Mouse (Mus musculus): ENCODE data around the gene Faf1.

Gene Faf1

GRCm38 (mm10) chr4:109979461-109980320 lies 303.3 kb downstream of the Faf1 start:
- no peak for DNase-seq (ENCODE audit: low read depth)

GRCm38 (mm10) chr4:109980321-109981082 lies 304.1 kb downstream of the Faf1 start:
- no peak for DNase-seq (ENCODE audit: low read depth)

- no peak for DNase-seq (ENCODE audit: low read depth)
Observed at GRCm38 (mm10) chr4:109981083-109981870, 304.9 kb downstream of the Faf1 start.

GRCm38 (mm10) chr4:109981871-109982680 lies 305.7 kb downstream of the Faf1 start:
- no peak for DNase-seq (ENCODE audit: low read depth)

- no peak for DNase-seq (ENCODE audit: low read depth)
Observed at GRCm38 (mm10) chr4:109982681-109983265, 306.4 kb downstream of the Faf1 start.

GRCm38 (mm10) chr4:109983281-109984001 lies 307.1 kb downstream of the Faf1 start:
- DNase-seq (ENCODE audit: low read depth) = no peak

- no peak for DNase-seq (ENCODE audit: low read depth)
Observed at GRCm38 (mm10) chr4:109984011-109984411, 307.6 kb downstream of the Faf1 start.

- no peak for DNase-seq (ENCODE audit: low read depth)
Observed at GRCm38 (mm10) chr4:109984496-109985423, 308.4 kb downstream of the Faf1 start.

GRCm38 (mm10) chr4:109985424-109986172 lies 309.2 kb downstream of the Faf1 start:
- no peak for DNase-seq (ENCODE audit: low read depth)

- no peak for DNase-seq (ENCODE audit: low read depth)
Observed at GRCm38 (mm10) chr4:109986301-109986700, 309.9 kb downstream of the Faf1 start.

GRCm38 (mm10) chr4:109986748-109987355 lies 310.5 kb downstream of the Faf1 start:
- no peak for DNase-seq (ENCODE audit: low read depth)

GRCm38 (mm10) chr4:109987560-109988362 lies 311.4 kb downstream of the Faf1 start:
- no peak for DNase-seq (ENCODE audit: low read depth)

GRCm38 (mm10) chr4:109988411-109988810 lies 312.0 kb downstream of the Faf1 start:
- DNase-seq (ENCODE audit: low read depth) = no peak

- DNase-seq (ENCODE audit: low read depth) = no peak
Observed at GRCm38 (mm10) chr4:109989213-109989612, 312.8 kb downstream of the Faf1 start.

- DNase-seq (ENCODE audit: low read depth) = no peak
Observed at GRCm38 (mm10) chr4:110006044-110006443, 329.7 kb downstream of the Faf1 start.
